Mouse (Mus musculus): ENCODE data around the gene Sun1. TPM values are rescaled to one million over a fixed set of nuclear protein-coding genes. Genes with fewer than 3 reads are reported as not detected.
A peak's percentile ranks its signal among the peaks of the same experiment; 100 is the strongest.

Sun1 gene
- polyA plus RNA-seq, 1 experiment, result 65.5 TPM

- H3K4me2 ChIP-seq (ENCODE audit: low read depth), result no peak overlapping the region
- H3K36me3 ChIP-seq (ENCODE audit: control insufficient read depth, insufficient read depth), result peaks cover 17% of the 10 kb centered on the region
- no peaks in the 10 kb centered on the region for H3K27me3 ChIP-seq (ENCODE audit: control insufficient read depth, insufficient read depth, insufficient read length)
- H3K4me3 ChIP-seq, result no peak overlapping the region
- H3ac ChIP-seq (ENCODE audit: control insufficient read depth, insufficient read length), result no peak overlapping the region
- TF ChIP-seq SRF (IDR thresholded peaks at IDR 0.05; ENCODE audit: control insufficient read depth, insufficient read length, low read depth), result no peak
- TF ChIP-seq MAX (IDR thresholded peaks at IDR 0.05; ENCODE audit: low read depth), result no peak
- TF ChIP-seq POLR2A (IDR thresholded peaks at IDR 0.05; ENCODE audit: insufficient read length, low read depth), result no peak
- no peak for TF ChIP-seq USF1 (IDR thresholded peaks at IDR 0.05; ENCODE audit: low read depth)
- no peak for TF ChIP-seq MYOG (IDR thresholded peaks at IDR 0.05; ENCODE audit: control insufficient read depth in 1 of 3, insufficient read depth in 1 of 3, insufficient read length in 2 of 3, low read depth in 2 of 3)
- no peaks in the 10 kb centered on the region for H3K79me2 ChIP-seq (ENCODE audit: control insufficient read depth, insufficient read depth)
These were observed 67.2 kb downstream of the Sun1 start for GRCm38 (mm10) chr5:139267661-139268060.

DNA sequence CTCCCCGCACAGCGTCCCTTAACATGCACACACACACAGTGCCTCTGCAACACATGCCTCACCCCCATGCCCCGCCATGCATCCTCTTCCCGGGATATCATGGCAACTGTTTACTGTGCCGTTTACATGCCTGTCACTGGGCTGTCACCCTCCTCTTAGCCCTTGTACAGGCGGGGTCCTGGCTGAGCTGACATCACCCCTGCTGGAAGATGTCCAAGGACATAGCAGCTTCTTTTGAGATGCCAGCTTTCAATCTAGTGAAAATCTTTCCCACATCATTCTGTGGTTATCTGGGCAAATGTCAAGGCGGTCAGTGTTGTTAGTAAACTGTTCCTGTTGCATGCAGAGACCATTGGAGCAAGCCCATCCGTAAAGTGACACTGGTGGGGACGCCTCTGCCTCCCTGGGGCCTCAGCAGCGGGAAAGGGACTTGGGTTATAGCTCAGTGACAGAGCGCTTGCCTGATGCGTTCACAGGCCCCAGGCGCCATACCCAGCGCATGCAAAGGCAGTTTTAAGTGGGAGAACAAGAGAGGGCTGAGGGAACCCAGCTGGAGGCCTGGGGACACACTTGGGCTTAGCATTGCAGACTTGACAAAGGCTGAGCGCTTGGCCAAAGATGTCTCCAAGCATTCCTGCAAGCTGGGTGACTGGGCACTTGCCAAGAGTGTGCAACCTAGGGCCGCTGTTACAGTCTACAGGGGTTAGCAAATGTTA is 70.5 kb downstream of the Sun1 start:
- H3K27me3 ChIP-seq (ENCODE audit: control insufficient read depth, insufficient read depth, insufficient read length), result no peaks in the 10 kb centered on the region
- H3K4me2 ChIP-seq (ENCODE audit: low read depth), result no peak overlapping the region
- no peak for TF ChIP-seq POLR2A (IDR thresholded peaks at IDR 0.05; ENCODE audit: insufficient read length, low read depth)
- peak; percentile 47 for TF ChIP-seq POLR2AphosphoS2 (IDR thresholded peaks at IDR 0.05; ENCODE audit: insufficient read length, low read depth)

GRCm38 (mm10) chr5:139271994-139272554 is 71.6 kb downstream of the Sun1 start:
- no peak overlapping the region for H3K4me3 ChIP-seq
- peaks cover 5% of the 10 kb centered on the region for H3K36me3 ChIP-seq (ENCODE audit: control insufficient read depth, insufficient read depth)
- H3K4me2 ChIP-seq (ENCODE audit: low read depth), result no peak overlapping the region
- no peak for TF ChIP-seq CEBPB (IDR thresholded peaks at IDR 0.05; ENCODE audit: insufficient read depth, poor library complexity, severe bottlenecking)
- peak in 1 of 3 experiments; percentile 65 for TF ChIP-seq MYOG (IDR thresholded peaks at IDR 0.05; ENCODE audit: control insufficient read depth in 1 of 3, insufficient read depth in 1 of 3, insufficient read length in 2 of 3, low read depth in 2 of 3)
- no peak for TF ChIP-seq POLR2A (IDR thresholded peaks at IDR 0.05; ENCODE audit: insufficient read length, low read depth)
- TF ChIP-seq MYOD1 (IDR thresholded peaks at IDR 0.05; ENCODE audit: control insufficient read depth in 1 of 3, insufficient read length in 2 of 3, low read depth in 2 of 3), result peak in 1 of 3 experiments; percentile 21
- H3K27me3 ChIP-seq (ENCODE audit: control insufficient read depth, insufficient read depth, insufficient read length), result no peaks in the 10 kb centered on the region
- H3K79me2 ChIP-seq (ENCODE audit: control insufficient read depth, insufficient read depth), result no peaks in the 10 kb centered on the region
- H3ac ChIP-seq (ENCODE audit: control insufficient read depth, insufficient read length), result no peak overlapping the region

More for the DNA sequence above, 70.5 kb downstream of the Sun1 start:
- Histone ChIP-seq H3ac (ENCODE audit: control insufficient read depth, insufficient read length) (no peak overlapping the region), H3K4me3 (no peak overlapping the region), H3K79me2 (ENCODE audit: control insufficient read depth, insufficient read depth) (no peaks in the 10 kb centered on the region), H3K36me3 (ENCODE audit: control insufficient read depth, insufficient read depth) (peaks cover 5% of the 10 kb centered on the region)

DNA sequence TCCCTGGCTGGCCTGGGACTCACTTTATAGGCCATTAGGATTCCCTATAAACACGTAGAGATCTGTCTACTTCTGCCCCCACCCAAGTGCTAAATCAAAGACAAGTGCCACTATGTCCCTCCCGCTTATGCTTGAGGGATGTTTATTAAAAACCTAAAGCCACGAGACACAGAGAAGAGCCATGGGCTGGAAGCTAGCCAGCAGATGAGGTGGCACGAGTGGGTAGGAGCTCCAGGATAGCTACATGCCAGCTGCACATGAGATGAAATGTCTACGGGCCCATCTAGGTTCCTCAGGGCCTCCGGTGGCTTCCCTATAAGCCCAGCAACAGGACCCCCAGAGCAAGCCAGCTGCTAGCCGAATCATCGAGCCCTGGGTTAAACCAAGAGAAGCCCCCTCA is 76.8 kb downstream of the Sun1 start:
- Histone ChIP-seq H3K27me3 (ENCODE audit: control insufficient read depth, insufficient read depth, insufficient read length) (peaks cover 23% of the 10 kb centered on the region), H3K4me3 (no peak overlapping the region), H3K4me2 (ENCODE audit: low read depth) (no peak overlapping the region), H3K36me3 (ENCODE audit: control insufficient read depth, insufficient read depth) (no peaks in the 10 kb centered on the region), H3ac (ENCODE audit: control insufficient read depth, insufficient read length) (no peak overlapping the region), H3K79me2 (ENCODE audit: control insufficient read depth, insufficient read depth) (no peaks in the 10 kb centered on the region)
- TF ChIP-seq CEBPB (IDR thresholded peaks at IDR 0.05; ENCODE audit: insufficient read depth, poor library complexity, severe bottlenecking) (no peak), REST (IDR thresholded peaks at IDR 0.05; ENCODE audit: insufficient read depth, insufficient read length) (no peak), MAX (IDR thresholded peaks at IDR 0.05; ENCODE audit: low read depth) (no peak), MYOG (IDR thresholded peaks at IDR 0.05; ENCODE audit: control insufficient read depth in 1 of 3, insufficient read depth in 1 of 3, insufficient read length in 2 of 3, low read depth in 2 of 3) (no peak), TCF12 (IDR thresholded peaks at IDR 0.05; ENCODE audit: insufficient read depth, poor library complexity, severe bottlenecking) (no peak), POLR2AphosphoS2 (IDR thresholded peaks at IDR 0.05; ENCODE audit: insufficient read length, low read depth) (no peak), MYOD1 (IDR thresholded peaks at IDR 0.05; ENCODE audit: control insufficient read depth in 1 of 3, insufficient read length in 2 of 3, low read depth in 2 of 3) (no peak), POLR2A (IDR thresholded peaks at IDR 0.05; ENCODE audit: insufficient read length, low read depth) (no peak), TCF3 (IDR thresholded peaks at IDR 0.05; ENCODE audit: insufficient read length, low read depth) (no peak), USF1 (IDR thresholded peaks at IDR 0.05; ENCODE audit: low read depth) (no peak), E2F4 (IDR thresholded peaks at IDR 0.05; ENCODE audit: insufficient read depth) (no peak), SRF (IDR thresholded peaks at IDR 0.05; ENCODE audit: control insufficient read depth, insufficient read length, low read depth) (no peak)

- H3ac ChIP-seq (ENCODE audit: control insufficient read depth, insufficient read length), result no peak overlapping the region
- no peaks in the 10 kb centered on the region for H3K79me2 ChIP-seq (ENCODE audit: control insufficient read depth, insufficient read depth)
- H3K27me3 ChIP-seq (ENCODE audit: control insufficient read depth, insufficient read depth, insufficient read length), result peaks cover 38% of the 10 kb centered on the region
- no peak overlapping the region for H3K4me3 ChIP-seq
- no peak overlapping the region for H3K4me2 ChIP-seq (ENCODE audit: low read depth)
- TF ChIP-seq TCF3 (IDR thresholded peaks at IDR 0.05; ENCODE audit: insufficient read length, low read depth), result no peak
- H3K36me3 ChIP-seq (ENCODE audit: control insufficient read depth, insufficient read depth), result no peaks in the 10 kb centered on the region
These were observed 81.1 kb downstream of the Sun1 start for GRCm38 (mm10) chr5:139281373-139282112.

Data from myocyte (in vitro differentiated cells).